Mouse (Mus musculus) adrenal gland (tissue): Measurements from ENCODE around the gene Obp2b.
"Not testable (repeated sequence)": the region's sequence is repeated elsewhere in the genome, so short reads cannot be mapped to it uniquely, and the experiment has no call there.

Experiments
- intact Hi-C: fragments of 180-260 bp; cut with DNase I; formaldehyde crosslinking; loops from one replicate; pipeline ENCODE4 v1.15.1; 2025
- long read RNA-seq, 2 experiments: library from polyadenylated mRNA; unstranded; transcript quantifications; one replicate each; pipeline ENCODE4 v2.0.0; 2020; ENCODE audit warnings: borderline replicate concordance in 1 of 2; ENCODE audit not compliant: insufficient replicate concordance in 1 of 2

Gene Obp2b
- long read RNA-seq, experiment 1, result 0 reads
- long read RNA-seq, experiment 2, result 0 reads

GRCm38 (mm10) chr2:25736709-25737108 is at the start of gene Obp2b:
Obp2b (plus strand) TSS chr2:25737009.
- intact Hi-C loops, result not testable (repeated sequence)

- intact Hi-C loops, result no loop called here
Measured at GRCm38 (mm10) chr2:25694605-25695004, 42.2 kb upstream of the Obp2b start.

GRCm38 (mm10) chr2:25696951-25697350 is 39.9 kb upstream of the Obp2b start:
- intact Hi-C loops, result no loop called here

DNA sequence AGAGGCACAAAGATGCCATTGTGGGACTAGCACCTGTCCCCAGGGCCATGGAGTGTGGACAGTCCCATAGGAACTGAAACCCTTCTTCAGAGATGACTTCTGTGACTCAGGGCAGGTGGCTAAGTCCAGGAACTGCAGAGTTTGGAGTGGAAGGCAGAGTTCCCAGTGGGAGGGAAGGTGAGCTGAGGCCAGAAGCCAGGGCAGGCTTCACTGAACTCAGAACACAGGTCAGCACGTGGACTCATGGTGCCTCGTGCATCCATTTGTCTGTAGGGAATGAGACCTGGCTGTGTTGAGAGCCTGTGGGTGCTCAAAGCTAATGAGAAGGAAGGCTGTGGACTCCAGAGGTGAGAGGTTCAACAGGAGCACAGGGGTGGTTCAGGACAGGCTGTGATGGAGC is 38.1 kb upstream of the Obp2b start:
- intact Hi-C loops, result no loop called here

GRCm38 (mm10) chr2:25699743-25700142 is 37.1 kb upstream of the Obp2b start, which contains the start of gene Obp2a:
Obp2a (plus strand) TSS chr2:25700043.
- intact Hi-C loops, result not testable (repeated sequence)

DNA sequence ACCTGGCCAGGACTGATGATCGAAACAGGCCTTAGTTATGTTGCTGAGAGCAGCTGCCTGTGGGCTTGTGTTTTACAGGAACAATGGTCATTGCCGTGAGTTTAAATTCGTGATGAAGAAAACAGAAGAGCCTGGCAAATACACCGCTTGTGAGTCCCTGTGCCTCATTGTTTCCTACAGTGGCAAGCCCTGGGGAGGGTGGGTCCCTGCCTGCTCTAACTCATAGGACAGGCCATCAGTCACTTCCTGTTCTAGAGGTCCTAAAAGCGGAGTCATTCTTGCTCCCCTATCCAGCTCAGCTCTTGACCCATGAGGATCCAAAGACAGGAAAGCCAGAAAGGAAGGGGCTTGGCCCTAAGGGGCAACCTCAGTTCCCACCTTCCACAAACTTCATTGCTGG is 35.8 kb upstream of the Obp2b start:
- intact Hi-C loops, result no loop called here

GRCm38 (mm10) chr2:25703706-25704105 is 33.1 kb upstream of the Obp2b start:
- intact Hi-C loops, result no loop called here

- intact Hi-C loops, result no loop called here
Measured at GRCm38 (mm10) chr2:25706643-25707481, 29.9 kb upstream of the Obp2b start, which contains the start of gene Bmyc. Bmyc (plus strand) TSS chr2:25706739.

DNA sequence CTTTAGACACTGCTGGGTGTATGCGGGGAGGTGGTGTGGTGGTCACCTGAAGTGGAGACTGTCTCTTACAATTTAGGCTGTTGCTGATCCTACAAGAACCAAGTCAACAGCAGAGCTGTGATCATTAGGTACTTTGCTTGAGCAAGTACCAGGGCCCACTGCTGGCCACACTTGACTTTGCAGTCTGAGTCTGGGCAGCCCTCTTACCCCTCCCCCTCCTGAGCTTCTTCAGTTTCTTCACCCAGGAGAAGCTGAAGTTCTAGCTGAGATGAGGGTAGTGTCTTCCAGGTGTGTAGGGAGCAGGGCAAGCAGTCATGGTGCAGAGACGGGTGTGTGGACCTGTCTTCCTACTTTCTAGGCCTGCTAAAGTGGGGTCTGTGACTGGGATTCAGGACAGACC is 28.7 kb upstream of the Obp2b start:
- intact Hi-C loops, result no loop called here

- intact Hi-C loops, result not testable (repeated sequence)
Measured at GRCm38 (mm10) chr2:25709056-25709455, 27.8 kb upstream of the Obp2b start.

- intact Hi-C loops, result not testable (repeated sequence)
Measured at GRCm38 (mm10) chr2:25709791-25710190, 27.0 kb upstream of the Obp2b start.

GRCm38 (mm10) chr2:25711641-25712040 is 25.2 kb upstream of the Obp2b start:
- intact Hi-C loops, result not testable (repeated sequence)

DNA sequence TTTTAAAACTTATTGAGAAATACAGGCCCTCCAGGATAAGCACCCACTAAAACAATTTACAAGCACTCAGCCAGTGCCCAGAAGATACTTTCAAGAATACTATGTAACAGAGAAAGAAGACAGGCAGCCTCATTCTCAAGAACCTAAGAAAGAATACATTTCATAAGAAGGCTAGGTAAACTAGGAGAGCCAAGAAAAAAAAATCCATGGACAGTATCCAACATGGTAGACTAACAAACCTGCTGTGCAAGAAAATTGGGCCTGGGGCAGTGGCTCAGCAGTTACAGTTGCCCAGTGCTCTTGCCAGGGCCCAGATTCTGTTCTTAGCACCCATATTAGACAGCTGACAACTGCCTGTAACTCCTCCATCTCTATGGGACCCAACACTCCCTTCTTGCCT is 19.6 kb upstream of the Obp2b start:
- intact Hi-C loops, result no loop called here

- intact Hi-C loops, result no loop called here
Measured at GRCm38 (mm10) chr2:25733199-25733930, 3.4 kb upstream of the Obp2b start.

- intact Hi-C loops, result no loop called here
Measured at GRCm38 (mm10) chr2:25741671-25742070, 4.9 kb downstream of the Obp2b start.

GRCm38 (mm10) chr2:25754201-25754600 is 17.4 kb downstream of the Obp2b start:
- intact Hi-C loops, result no loop called here

- intact Hi-C loops, result no loop called here
Measured at GRCm38 (mm10) chr2:25758064-25758625, 21.3 kb downstream of the Obp2b start.

- intact Hi-C loops, result no loop called here
Measured at GRCm38 (mm10) chr2:25765269-25765668, 28.5 kb downstream of the Obp2b start, which contains the start of gene Lcn3. Lcn3 (plus strand) TSS chr2:25765569.

GRCm38 (mm10) chr2:25767764-25768163 is 31.0 kb downstream of the Obp2b start:
- intact Hi-C loops, result no loop called here

GRCm38 (mm10) chr2:25773507-25773906 is 36.7 kb downstream of the Obp2b start:
- intact Hi-C loops, result no loop called here

DNA sequence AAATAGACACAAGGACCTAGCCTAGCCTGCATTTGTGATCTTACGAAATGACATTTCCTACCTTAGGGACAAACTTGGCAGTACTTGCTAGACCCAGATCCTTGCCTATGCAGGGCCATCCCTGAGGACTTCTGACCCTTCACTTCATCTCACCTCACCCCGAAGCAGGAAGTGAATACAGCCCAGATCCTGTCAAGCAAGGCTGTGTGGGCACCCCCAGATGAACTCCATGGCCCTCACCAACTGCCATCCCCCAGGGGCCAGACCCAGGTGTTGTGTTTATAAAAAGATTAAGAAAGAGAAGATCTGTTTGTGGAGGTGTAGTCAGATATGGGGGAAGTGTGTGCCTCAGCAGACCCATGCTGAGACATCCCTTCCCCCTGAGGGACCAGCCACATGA is 37.8 kb downstream of the Obp2b start:
- intact Hi-C loops, result no loop called here

DNA sequence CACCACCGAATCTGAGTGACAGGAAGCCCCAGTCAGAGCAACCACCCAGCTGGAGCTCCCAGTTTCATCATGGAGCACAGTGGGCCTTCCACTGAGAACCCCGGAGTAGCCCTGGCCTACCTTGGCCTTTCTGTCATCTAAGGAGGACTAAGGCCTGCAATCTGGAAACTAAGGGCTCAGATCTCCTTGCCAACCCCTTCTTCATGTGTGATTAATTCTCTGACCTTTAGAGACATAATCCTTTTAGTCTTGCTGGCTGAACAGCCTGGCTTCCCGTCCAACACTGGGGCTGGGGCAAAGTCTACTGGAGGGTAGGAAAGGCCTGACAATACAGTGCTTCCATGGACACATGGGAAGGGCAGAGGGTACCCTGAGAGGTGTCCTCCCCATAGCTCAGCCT is 39.2 kb downstream of the Obp2b start:
- intact Hi-C loops, result no loop called here
